Mouse (Mus musculus) urinary bladder, postnatal 0 days (tissue): Measurements from ENCODE around the gene Inppl1. TPM values are rescaled to one million over a fixed set of nuclear protein-coding genes. Genes with fewer than 3 reads are reported as not detected.

ENCODE experiments used
- microRNA-seq: library from miRNA; unstranded; fragments of <30 nt; microRNA quantifications from one replicate; pipeline ENCODE4, GENCODE M21; 2016
- polyA plus RNA-seq: library from polyadenylated mRNA; unstranded; fragments of >200 nt; fragmentation: Nextera tagmentation; extraction: Ambion mirVana; gene quantifications from 2 replicates; pipeline ENCODE4 v1.2.1, GENCODE M21; 2015

The Inppl1 gene
- polyA plus RNA-seq: 18.1 and 21.6 TPM in 2 replicates

DNA sequence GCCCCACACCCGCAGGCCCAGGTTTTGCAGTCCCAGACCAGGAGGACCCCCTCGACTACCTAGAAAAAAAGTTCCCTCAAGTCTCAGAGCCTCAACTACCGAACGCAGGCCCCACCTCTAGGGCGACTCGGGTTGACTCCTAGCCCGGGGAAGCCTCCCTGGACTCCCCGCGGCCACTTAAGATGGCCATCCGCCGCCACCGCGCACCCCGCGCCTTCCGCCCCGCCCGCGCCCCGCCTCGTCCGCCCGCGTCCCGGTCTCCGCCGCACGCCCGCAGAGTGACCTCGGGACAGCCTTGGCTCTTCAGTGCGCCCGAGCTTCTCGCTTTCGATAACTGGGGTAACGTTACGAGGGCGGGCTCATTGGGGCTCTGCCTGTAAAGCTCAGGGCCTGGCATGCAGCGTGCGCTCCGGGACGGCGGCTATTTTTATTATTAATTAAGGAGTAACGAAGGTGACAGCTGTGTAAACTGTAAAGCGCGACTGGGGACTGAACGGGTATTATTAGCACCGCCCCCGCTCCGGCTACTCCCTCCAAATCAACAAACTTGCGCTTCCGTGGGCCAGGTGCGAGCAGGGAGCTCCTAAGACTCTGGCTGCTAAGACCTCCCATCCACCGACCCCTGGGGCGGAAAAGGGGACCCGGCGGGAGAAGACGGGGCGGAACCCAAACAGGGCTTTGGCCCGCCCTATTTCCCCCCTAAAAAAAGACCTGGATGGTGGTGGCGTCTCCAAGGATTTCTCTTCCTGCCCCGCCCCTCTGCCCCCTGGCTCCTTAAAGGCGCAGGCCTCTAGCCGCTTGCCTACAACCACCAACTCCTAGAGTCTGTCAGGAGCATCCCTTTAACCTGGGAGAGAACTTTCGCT, at the start of gene Inppl1:
Inppl1 (minus strand) TSS at position 624 of the 866 bp plus-strand sequence.

DNA sequence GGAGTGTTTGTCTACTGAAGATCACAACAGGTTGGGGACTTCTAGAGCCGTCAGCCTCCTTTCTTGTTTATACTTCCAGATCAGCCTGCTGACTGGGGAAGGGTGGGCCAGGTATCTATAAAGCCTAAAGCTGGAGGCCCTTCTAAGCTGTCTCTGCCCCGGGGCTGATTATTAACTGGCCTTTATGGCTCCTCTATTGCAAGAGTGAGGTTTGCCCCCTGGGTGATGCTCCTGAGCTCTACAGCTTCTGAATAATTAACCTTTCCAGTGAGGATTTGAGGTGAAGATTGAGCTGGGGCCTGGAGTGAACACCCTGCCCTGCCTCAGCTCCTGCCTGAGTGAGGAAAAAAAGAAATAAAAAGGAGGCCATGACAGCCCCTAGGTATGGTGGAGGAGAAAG, 32.6 kb upstream of the Inppl1 start, which contains the start of gene Folr1:
Folr1 (minus strand) TSS at position 160 of the 400 bp plus-strand sequence.

DNA sequence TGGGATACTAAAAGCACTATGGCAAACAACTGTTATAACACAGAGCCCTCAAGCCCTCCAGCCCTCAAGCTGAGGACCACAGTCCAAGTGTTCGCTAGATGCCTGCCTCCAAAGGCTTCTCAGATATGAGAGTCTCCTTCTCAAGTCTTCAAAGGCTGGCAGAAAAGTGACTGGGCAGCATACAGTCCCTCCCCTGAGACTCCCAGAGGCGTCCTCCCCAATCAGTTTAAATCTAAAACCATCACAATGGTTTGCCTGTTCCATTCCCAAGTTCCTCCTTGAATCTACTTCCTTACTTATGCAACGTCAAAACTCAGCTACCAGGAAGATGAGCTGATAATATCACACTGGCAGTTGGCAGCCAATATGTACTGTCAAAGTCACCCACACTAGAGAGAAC, 25.4 kb upstream of the Inppl1 start, which contains the start of gene Anapc15:
Anapc15 (plus strand) TSS at position 301 of the 400 bp plus-strand sequence.

DNA sequence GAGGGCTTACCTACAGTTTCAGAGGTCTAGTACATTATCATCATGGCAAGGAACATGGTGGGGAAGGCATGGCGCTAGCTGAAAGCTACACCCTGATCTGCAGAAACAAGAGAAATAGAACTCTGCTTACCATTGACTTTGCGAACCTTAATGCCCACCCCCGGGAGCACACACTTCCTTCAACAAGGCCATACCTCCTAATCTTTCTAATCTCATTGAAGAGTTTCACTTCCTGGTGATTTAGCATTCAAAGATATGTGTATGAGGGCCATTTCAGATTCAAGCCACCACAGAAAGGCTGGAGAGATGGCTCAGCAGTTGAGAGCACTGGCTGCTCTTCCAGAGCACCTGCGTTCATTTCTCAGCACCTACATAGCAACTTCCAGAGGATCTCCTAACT, 19.1 kb upstream of the Inppl1 start, which contains the start of gene Folr2:
Folr2 (minus strand) TSS at position 101 of the 400 bp plus-strand sequence.

DNA sequence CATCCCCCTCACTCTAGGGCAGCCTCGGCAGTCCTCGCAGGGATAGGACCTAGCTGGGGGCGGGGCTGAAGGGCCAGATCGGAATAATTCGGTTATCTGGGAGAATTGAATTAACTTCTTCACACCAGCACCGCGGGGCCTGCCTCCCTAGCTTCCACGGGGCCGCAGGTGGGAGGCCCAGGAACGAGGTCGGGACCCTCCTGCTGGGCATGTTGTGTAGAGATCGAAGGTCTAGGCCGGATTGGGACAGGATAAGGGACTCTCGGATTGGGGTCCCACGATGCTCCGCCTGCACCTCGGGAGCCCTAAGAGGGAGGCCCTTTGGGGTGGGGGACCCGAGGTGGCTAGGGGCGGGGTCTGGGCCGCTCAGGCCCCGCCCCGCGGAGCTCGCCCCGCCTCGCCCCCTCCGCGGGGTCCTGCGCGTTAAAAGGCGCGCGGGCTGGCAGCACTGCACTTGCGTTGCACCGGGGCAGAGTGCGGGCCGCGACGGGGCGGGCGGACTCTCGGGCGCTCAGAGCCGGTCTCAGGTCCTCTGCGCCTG, 20.1 kb downstream of the Inppl1 start, which contains the start of gene Phox2a:
Phox2a (plus strand) TSS at position 453 of the 541 bp plus-strand sequence.

Small RNA genes within 50 kb of the gene (microRNA-seq; reads per million reads assigned to microRNA genes)
- gene Gm22655: not detected

Other genes with a start within 250 kb of the Inppl1 start
- 28.2 and 34.4 TPM in 2 replicates for gene Clpb, start 174.6 kb downstream of the Inppl1 start, polyA plus RNA-seq
- gene Phox2a, start 19.9 kb downstream of the Inppl1 start, polyA plus RNA-seq: 0.31 and 0.40 TPM in 2 replicates
- 8.9 and 41.0 TPM in 2 replicates for gene Folr2, start 19.0 kb upstream of the Inppl1 start, polyA plus RNA-seq
- 47.4 and 49.6 TPM in 2 replicates for gene Anapc15, start 25.5 kb upstream of the Inppl1 start, polyA plus RNA-seq
- 5.9 and 6.8 TPM in 2 replicates for gene Folr1, start 32.6 kb upstream of the Inppl1 start, polyA plus RNA-seq
- gene Lamtor1, start 67.7 kb upstream of the Inppl1 start, polyA plus RNA-seq: 127 and 137 TPM in 2 replicates
- gene Tomt, start 68.1 kb upstream of the Inppl1 start, polyA plus RNA-seq: 0.06 and 0.19 TPM in 2 replicates
- gene Lrrc51, start 95.7 kb upstream of the Inppl1 start, polyA plus RNA-seq: 7.6 and 8.7 TPM in 2 replicates
- gene Numa1, start 95.9 kb upstream of the Inppl1 start, polyA plus RNA-seq: 24.5 and 25.5 TPM in 2 replicates
- 1.2 and 1.7 TPM in 2 replicates for gene Il18bp, start 180.5 kb upstream of the Inppl1 start, polyA plus RNA-seq
- 17.5 and 17.7 TPM in 2 replicates for gene Rnf121, start 227.2 kb upstream of the Inppl1 start, polyA plus RNA-seq
- gene Xndc1, start 227.3 kb upstream of the Inppl1 start, polyA plus RNA-seq: 7.7 and 8.1 TPM in 2 replicates
- gene Xntrpc, start 227.5 kb upstream of the Inppl1 start, polyA plus RNA-seq: 0.12 and 0.18 TPM in 2 replicates
- gene Trpc2, start 244.9 kb upstream of the Inppl1 start, polyA plus RNA-seq: 0.08 TPM in 1 of 2 replicates, not detected in the other